10 mouse cellular contexts compared by ENCODE assay signal in genomic region chr2:28296183-28296582, GRCm38 (mm10).
DNase-seq lines count a peak whose midpoint lies in the region; ATAC-seq lines count a peak whose summit lies in the region.
"Had no signal": no experiment of that assay in that cellular context is flagged by ENCODE, and none has a peak within 500 bp of the region (broad histone marks: within the 10 kb centered on the region; RNA-seq: fewer than 3 reads in every experiment).

No protein-coding gene starts in this region.

- peak overlapping the region; percentile 27; the same call in 1 of the 2 replicates for H3K4me2 ChIP-seq in forebrain, embryonic 13.5 days
- no peak overlapping the region for H3K4me2 ChIP-seq in limb, embryonic 12.5 days
- no peak overlapping the region for H3K4me2 ChIP-seq in heart, embryonic 12.5 days
- H3K4me2 ChIP-seq in liver, embryonic 11.5 days: no peak overlapping the region

- peak overlapping the region; percentile 26; the same call in 1 of the 2 replicates for H3K9ac ChIP-seq in forebrain, embryonic 13.5 days
- no peak overlapping the region for H3K9ac ChIP-seq in limb, embryonic 12.5 days (replicated peaks)
- no peak overlapping the region for H3K9ac ChIP-seq in heart, embryonic 12.5 days
- no peak overlapping the region for H3K9ac ChIP-seq in liver, embryonic 11.5 days (ENCODE audit: low read depth, low read length)
- H3K9ac ChIP-seq: liver, postnatal 0 days had no signal

- peak; percentile 60 to 71 for DNase-seq in right cerebral cortex, postnatal 10 days (ENCODE audit: low spot score in 2 of 2)
- DNase-seq in right cerebral cortex, adult 18-20 months: no peak
- no peak for DNase-seq in heart, adult 11 months
- DNase-seq in liver, embryonic 11.5 days (ENCODE audit: low spot score): no peak
- DNase-seq: cerebellum, adult 18-20 months; liver, postnatal 0 days had no signal

- H3K4me3 ChIP-seq in forebrain, embryonic 13.5 days: no peak overlapping the region
- H3K4me3 ChIP-seq in limb, embryonic 12.5 days (replicated peaks): no peak overlapping the region
- no peak overlapping the region for H3K4me3 ChIP-seq in heart, embryonic 12.5 days
- H3K4me3 ChIP-seq in liver, embryonic 11.5 days (ENCODE audit: low read depth, low read length): no peak overlapping the region
- H3K4me3 ChIP-seq: myocyte had no signal

- peaks cover 29% of the 10 kb centered on the region for H3K4me1 ChIP-seq in forebrain, embryonic 13.5 days
- peaks cover 43% of the 10 kb centered on the region for H3K4me1 ChIP-seq in limb, embryonic 12.5 days (replicated peaks)
- 0 out of 2 replicates have a peak, but pooled peaks cover 6% of the 10 kb centered on the region for H3K4me1 ChIP-seq in heart, embryonic 12.5 days (replicated peaks)
- H3K4me1 ChIP-seq in liver, embryonic 11.5 days (replicated peaks; ENCODE audit: control insufficient read depth, insufficient read depth, low read length): no peaks in the 10 kb centered on the region

- peak; percentile 92 for ATAC-seq in forebrain, embryonic 13.5 days
- no peak for ATAC-seq in limb, embryonic 12.5 days (ENCODE audit: insufficient number of reproducible peaks, insufficient read depth, low FRiP score, low TSS enrichment, low read depth)
- no peak for ATAC-seq in heart, embryonic 12.5 days (ENCODE audit: insufficient number of reproducible peaks, low FRiP score)
- ATAC-seq in liver, embryonic 11.5 days (replicated peaks; ENCODE audit: low FRiP score): no peak
- ATAC-seq: liver, postnatal 0 days had no signal

- H3K9me3 ChIP-seq in forebrain, embryonic 13.5 days (replicated peaks): no peaks in the 10 kb centered on the region
- no peaks in the 10 kb centered on the region for H3K9me3 ChIP-seq in limb, embryonic 12.5 days
- H3K9me3 ChIP-seq in heart, embryonic 12.5 days (replicated peaks): no peaks in the 10 kb centered on the region
- H3K9me3 ChIP-seq in liver, embryonic 11.5 days (ENCODE audit: control insufficient read depth, low read length): no peaks in the 10 kb centered on the region

- H3K27me3 ChIP-seq in forebrain, embryonic 13.5 days: peaks cover 50% of the 10 kb centered on the region
- H3K27me3 ChIP-seq in limb, embryonic 12.5 days: no peaks in the 10 kb centered on the region
- H3K27me3 ChIP-seq in heart, embryonic 12.5 days (replicated peaks): peaks cover 15% of the 10 kb centered on the region; the same call in 1 of the 2 replicates
- no peaks in the 10 kb centered on the region for H3K27me3 ChIP-seq in liver, embryonic 11.5 days (replicated peaks; ENCODE audit: control insufficient read depth, insufficient read depth, low read length)

- peak overlapping the region; percentile 78 for H3K27ac ChIP-seq in forebrain, embryonic 13.5 days
- H3K27ac ChIP-seq in limb, embryonic 12.5 days: 0 out of 2 replicates have a peak overlapping the region, but pooled peaks have one; percentile 41
- no peak overlapping the region for H3K27ac ChIP-seq in heart, embryonic 12.5 days (ENCODE audit: poor library complexity, severe bottlenecking)
- H3K27ac ChIP-seq in liver, embryonic 11.5 days (ENCODE audit: low read depth, low read length): no peak overlapping the region

- WGBS in forebrain, embryonic 13.5 days: 6% methylated on average over 12 of the region's 12 CpGs
- 44% methylated on average over 12 of the region's 12 CpGs for WGBS in limb, embryonic 12.5 days
- WGBS in heart, embryonic 12.5 days: 84% methylated on average over 12 of the region's 12 CpGs
- 82% methylated on average over 12 of the region's 12 CpGs for WGBS in liver, embryonic 11.5 days

- H3K36me3 ChIP-seq in forebrain, embryonic 13.5 days (ENCODE audit: poor library complexity, severe bottlenecking): no peaks in the 10 kb centered on the region
- no peaks in the 10 kb centered on the region for H3K36me3 ChIP-seq in limb, embryonic 12.5 days
- H3K36me3 ChIP-seq in heart, embryonic 12.5 days: no peaks in the 10 kb centered on the region
- H3K36me3 ChIP-seq in liver, embryonic 11.5 days (ENCODE audit: control insufficient read depth, insufficient read depth, low read length): no peaks in the 10 kb centered on the region

Comparison
In these comparisons a context has a peak if more than half of its experiments do, and no peak if none do; other contexts are left out.
1. DNase-seq: peak in right cerebral cortex, postnatal 10 days (2 of 2); none in right cerebral cortex, adult 18-20 months (single experiment), heart, adult 11 months (single experiment) and liver, embryonic 11.5 days (single experiment).
2. H3K27ac ChIP-seq: peak in forebrain, embryonic 13.5 days (single experiment) and limb, embryonic 12.5 days (single experiment); none in heart, embryonic 12.5 days (single experiment) and liver, embryonic 11.5 days (single experiment).